Mouse (Mus musculus): Measurements from ENCODE around the gene Prkn.

The Prkn gene

GRCm38 (mm10) chr17:10840148-10840707, at the start of gene Prkn, which contains the start of gene Pacrg:
Gene Prkn, plus strand, starts transcription at chr17:10840384.
Gene Pacrg, minus strand, starts transcription at chr17:10840311.
- DNase-seq (ENCODE audit: low read depth, low spot score), result peak; percentile 93

DNA sequence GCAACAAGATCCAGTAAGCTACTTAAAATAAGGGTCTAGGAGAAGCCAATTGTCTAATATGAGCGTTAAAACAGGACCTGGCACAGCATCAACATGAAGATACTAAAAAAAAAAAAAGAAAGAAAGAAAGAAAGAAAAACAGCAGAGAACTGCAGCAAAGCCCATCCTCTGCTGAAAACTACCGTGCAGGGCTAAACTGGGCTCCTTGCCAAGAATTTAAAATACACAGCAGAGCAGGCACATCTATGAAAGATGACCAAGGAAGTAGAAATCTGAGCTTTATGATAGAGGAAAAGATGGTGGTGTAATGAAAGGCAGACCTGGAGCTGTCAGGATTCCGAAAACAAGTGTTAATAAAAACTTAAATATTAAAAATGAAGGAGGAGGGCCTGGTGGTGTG, 48.5 kb upstream of the Prkn start:
- no peak for DNase-seq (ENCODE audit: low read depth, low spot score)

GRCm38 (mm10) chr17:10806692-10807091, 33.5 kb upstream of the Prkn start:
- DNase-seq (ENCODE audit: low read depth, low spot score), result no peak

- DNase-seq (ENCODE audit: low read depth, low spot score), result no peak
These were observed 32.8 kb upstream of the Prkn start for GRCm38 (mm10) chr17:10807261-10807998.

DNA sequence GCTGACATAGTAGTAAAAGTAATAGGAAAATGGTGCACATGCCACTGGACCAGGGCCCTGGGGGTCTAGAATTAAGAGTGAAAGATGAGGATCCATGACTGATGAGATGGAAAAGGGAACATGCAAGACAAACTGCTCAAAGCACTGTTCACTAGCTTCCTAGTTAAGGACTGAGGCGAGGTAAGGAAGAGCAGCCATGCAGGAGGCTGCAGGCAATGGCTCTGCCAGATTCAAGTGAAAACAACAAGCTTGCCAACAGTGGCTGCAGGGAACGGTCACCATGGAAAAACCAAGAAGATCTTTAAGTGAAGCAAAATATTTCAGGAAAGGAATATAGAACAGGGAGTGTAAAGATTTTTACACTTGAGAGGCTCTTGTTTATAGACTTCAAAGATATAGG, 31.6 kb upstream of the Prkn start:
- DNase-seq (ENCODE audit: low read depth, low spot score), result no peak

GRCm38 (mm10) chr17:10818971-10819370, 21.2 kb upstream of the Prkn start:
- DNase-seq (ENCODE audit: low read depth, low spot score), result no peak

GRCm38 (mm10) chr17:10840731-10841201, 582 bp downstream of the Prkn start:
- DNase-seq (ENCODE audit: low read depth, low spot score), result no peak

DNA sequence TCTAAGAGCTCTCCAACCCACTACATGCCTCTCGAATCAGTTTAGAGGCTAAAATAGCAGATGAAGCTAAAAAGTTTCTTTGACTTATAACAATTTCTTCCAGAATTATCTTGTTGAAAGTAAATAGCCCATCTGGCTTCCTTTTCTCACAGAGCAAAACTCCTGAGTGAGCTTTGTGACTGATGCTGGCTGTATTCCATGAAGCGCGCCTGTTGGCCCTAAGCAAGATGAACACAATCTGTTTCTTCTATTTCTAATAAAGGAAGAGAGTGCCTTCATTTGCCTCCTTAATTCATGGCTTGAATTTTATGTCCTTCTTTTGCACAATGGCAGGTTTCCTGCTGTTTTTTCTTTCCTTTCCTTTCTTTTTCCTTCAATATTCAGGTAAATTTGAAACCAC, 14.0 kb downstream of the Prkn start:
- DNase-seq (ENCODE audit: low read depth, low spot score), result peak; percentile 26

GRCm38 (mm10) chr17:10874208-10875187, 34.3 kb downstream of the Prkn start:
- DNase-seq (ENCODE audit: low read depth, low spot score), result no peak

GRCm38 (mm10) chr17:10878986-10879385, 38.8 kb downstream of the Prkn start:
- no peak for DNase-seq (ENCODE audit: low read depth, low spot score)

DNA sequence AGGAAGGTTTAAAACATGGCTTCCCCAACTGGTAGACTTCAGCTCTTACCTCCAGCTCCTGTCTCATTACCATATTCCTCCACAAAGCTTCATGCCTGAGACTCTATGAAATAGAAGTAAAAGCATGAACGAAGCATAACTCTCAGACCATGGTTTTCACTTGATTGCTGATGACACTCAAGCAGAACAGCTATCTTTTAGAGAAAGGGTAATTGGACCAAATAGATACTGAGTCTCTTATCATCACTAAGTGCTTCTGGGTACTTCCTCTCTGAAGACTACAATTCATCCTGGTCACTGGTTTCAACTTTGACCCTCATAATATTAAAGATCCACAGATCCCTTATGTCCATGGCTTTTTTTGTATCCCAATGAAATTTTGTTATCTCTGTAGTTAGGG, 42.1 kb downstream of the Prkn start:
- DNase-seq (ENCODE audit: low read depth, low spot score), result no peak

DNA sequence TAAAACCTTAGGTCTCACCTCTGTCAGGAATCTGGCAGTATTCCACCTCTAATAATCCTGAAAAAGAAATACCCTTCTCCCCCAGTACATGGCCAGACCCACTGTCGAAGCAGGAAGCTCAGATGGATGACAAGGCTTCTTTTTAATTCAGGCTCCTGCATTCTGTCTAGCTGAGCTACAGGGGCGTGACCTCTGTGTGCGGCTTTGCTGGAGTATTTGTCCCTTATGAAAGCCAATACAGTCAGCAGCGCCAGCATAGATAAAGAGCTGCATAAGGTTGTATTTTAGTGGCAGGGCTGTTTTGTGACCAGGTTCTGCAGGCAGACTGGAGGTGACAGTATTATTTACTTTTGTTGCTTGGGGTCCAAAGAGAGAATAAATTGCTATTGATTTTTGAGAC, 47.7 kb downstream of the Prkn start:
- no peak for DNase-seq (ENCODE audit: low read depth, low spot score)

- no peak for DNase-seq (ENCODE audit: low read depth, low spot score)
These were observed 61.6 kb downstream of the Prkn start for GRCm38 (mm10) chr17:10901686-10902228.

DNA sequence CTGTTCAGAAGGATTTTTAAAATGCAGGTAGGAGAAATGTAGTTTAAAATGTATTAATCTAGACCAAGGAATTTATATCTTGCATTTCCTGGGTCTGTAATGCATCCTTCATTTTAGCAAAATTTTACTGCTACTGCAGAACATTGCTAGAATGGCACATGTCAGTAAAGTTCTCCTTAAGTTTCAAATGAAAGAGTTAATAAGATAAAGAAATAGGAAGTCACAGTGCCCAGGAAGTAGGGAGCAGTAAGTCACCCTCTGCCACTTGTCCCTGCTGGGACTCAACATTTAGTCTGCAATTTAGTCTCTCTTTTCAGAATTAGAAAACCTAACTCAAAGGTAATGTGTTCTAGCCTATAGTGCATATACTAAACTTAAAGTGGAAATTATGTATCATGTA, 96.5 kb downstream of the Prkn start:
- no peak for DNase-seq (ENCODE audit: low read depth, low spot score)

- DNase-seq (ENCODE audit: low read depth, low spot score), result no peak
These were observed 97.7 kb downstream of the Prkn start for GRCm38 (mm10) chr17:10937844-10938243.

DNA sequence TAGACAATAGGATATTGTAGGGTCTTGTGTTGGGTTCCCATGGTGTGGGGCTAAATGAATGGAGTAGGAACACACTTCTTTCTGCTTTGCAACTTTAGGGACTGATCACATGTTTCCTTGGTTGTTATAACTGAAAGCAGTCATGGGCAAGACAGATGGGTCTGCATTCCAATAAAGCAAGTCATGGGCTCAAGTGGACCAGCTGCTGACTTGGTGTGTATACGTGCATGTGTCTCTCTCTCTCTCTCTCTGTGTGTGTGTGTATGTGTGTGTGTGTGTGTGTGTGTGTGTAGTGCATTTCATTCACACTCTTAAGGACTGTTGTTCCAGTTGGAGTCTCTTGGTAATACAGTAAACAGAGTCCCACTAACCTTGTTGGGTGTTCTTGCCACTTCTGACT, 98.6 kb downstream of the Prkn start:
- no peak for DNase-seq (ENCODE audit: low read depth, low spot score)

DNA sequence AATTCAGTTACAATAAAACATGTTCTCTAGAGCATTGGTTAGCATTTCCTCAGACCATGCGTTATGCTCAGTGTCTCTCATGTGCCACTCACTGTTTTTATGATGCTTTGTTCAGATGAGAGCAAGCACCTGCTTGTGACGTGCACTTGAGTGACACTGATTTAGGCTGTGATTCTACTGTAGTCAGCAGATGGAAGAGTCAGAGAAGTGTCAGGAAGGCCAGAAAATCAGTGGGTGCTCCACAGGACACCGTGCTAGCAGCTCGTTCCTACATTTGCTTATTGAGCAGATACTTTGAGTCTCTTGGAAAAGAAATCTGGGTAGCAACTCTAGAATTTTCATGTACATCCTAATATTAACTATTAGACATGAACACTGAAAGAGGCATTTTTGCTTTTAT, 106.4 kb downstream of the Prkn start:
- no peak for DNase-seq (ENCODE audit: low read depth, low spot score)

GRCm38 (mm10) chr17:10947614-10948013, 107.4 kb downstream of the Prkn start:
- DNase-seq (ENCODE audit: low read depth, low spot score), result no peak

GRCm38 (mm10) chr17:10959066-10959864, 119.1 kb downstream of the Prkn start:
- no peak for DNase-seq (ENCODE audit: low read depth, low spot score)

DNA sequence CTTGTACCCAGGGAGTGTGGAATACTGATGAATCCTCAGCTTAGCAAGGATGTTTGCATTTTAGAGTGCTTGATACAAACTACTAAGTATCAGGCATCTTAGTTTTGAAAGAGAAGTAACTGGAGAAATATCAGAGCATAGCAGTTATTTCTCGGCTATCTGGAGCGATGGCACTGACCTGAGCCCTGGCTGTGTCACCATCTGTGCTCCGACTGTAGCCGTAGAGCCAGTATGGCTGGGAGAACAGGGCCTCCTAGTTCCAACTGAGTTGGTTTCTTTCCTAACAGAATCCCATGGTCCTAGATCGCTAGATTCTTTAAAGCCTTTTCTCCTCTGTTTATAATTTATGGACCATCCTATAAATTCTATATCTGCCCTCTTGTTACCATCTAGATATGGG, 122.0 kb downstream of the Prkn start:
- DNase-seq (ENCODE audit: low read depth, low spot score), result no peak

- DNase-seq (ENCODE audit: low read depth, low spot score), result no peak
These were observed 142.0 kb downstream of the Prkn start for GRCm38 (mm10) chr17:10982136-10982535.

Measured in brain, embryonic 18.5 days (tissue).